Mouse (Mus musculus) kidney, postnatal 10 days (tissue): Measurements from ENCODE around the gene Gpc3.

Experiments
- DNase-seq: peaks from one replicate; pipeline ENCODE4 v3.0.0; 2021; ENCODE audit warnings: mixed read lengths

Gene Gpc3

DNA sequence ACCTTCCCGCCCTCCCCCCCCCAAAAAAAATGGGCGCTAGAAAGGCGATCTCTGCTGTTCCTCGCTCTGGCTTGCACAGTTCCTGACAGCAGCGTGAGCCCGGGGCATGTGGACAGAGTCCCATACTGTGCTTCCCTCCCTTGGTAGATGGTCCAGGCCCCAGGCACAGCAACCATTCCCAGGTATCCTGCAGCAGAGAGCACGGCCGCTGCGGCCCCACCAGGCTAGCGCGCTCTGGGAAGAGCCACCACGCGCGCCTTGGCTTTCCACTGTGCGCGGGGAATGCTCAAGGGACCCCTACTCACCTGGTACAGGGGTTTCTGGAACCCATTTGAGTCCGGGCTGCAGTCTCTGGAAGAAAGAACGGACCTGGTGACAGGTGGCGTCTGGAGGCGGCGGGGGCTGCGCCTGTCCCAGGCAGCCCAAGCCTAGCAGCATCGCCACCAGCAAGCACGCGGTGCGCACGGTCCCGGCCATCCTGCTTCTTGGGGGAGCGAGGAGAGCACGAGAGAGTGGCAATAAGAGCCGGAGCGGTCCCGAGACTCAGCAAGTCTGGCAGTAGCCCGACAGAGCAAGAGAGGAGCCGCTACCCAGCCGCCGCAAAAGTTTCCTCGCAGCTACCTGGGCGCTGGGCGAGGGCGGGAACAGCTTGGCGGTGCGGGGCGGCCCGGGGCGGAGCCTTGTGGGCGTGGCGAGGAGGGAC lies at the start of gene Gpc3:
Gene Gpc3, minus strand, starts transcription at position 623 of the 703 bp plus-strand sequence.
- DNase-seq = peak; percentile 89

DNA sequence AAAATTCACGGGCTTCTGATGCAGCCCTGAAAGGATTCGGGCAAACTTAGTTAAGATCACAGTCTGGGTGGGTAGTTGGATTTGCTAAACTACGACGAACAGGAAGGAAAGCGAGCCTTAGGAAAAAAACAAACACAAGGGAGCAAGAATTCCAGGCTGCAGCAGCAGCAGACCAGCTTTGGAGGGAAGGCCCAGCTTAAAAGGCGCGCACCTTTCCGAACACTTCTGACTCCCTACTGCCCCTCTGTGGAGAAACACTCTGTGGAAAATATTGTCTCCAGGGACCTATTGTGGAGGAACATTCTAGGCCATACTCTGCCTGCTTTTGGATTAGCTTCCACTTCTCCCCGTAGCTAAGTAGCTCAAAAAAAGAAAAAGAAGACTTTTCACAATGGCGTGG lies 38.2 kb upstream of the Gpc3 start:
- peak; percentile 66 for DNase-seq

DNA sequence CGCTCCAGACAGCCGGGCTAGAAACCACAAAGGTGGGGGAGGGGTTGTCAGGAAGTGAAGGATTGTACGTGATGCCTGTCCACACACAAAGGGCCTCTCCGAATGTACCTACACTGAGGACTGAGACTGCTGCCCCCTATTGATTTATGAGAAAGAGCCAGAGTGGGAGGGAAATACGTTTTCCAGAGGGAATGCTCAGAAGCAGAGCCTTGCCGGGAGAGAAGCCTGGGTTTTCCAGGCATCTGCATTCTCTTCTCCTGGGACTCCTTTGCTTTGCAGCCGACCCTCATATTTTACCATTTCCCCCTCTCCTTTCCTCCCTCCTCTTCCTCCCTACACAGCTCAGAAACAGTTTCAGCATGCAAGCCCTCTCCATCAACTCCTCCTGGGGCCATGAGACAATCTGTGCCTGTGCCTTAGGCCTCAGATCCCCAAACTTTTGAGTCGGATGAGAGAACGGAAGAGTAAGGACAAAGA lies 37.8 kb upstream of the Gpc3 start:
- DNase-seq = peak; percentile 26

DNA sequence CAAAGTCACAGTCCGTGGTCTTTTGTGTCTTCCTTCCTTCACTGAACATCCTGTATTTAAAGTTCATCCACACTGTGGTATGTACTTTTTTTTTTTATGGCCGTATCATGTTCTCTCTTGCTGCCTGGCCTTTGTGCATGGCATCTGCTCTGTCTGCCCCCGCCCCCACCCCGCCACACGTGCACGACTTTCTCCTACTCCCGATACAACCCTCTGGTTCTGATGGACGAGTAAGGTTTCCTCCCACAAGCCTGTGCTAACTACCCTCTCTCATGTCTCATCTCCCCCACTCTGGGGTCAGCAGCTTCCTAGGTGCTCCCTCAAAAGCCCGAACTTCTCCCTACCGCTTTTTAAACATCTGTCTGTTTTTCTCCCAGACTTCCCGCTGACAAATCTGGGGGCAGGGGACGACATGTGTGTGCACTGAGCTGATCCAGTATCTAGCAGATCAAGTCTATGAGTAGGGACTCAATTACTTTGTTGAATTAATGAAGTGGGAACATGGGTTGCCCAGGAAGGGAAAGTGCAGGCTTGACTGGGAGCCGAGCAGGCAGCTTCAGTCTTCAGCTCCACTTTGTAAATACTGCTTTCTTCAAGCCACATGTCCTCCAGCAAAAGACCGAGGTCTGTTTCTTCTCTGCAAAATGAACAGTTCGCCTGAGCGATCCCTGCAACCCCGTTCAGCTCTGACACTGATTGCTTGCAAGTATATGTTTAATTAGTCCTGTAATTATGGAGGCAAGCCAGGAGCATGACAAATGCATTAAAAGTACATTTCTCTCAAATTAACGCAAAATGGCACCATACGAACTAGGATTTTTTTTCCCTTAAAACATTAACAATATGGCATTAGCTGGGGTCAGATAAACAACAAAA lies 35.4 kb upstream of the Gpc3 start:
- no peak for DNase-seq

DNA sequence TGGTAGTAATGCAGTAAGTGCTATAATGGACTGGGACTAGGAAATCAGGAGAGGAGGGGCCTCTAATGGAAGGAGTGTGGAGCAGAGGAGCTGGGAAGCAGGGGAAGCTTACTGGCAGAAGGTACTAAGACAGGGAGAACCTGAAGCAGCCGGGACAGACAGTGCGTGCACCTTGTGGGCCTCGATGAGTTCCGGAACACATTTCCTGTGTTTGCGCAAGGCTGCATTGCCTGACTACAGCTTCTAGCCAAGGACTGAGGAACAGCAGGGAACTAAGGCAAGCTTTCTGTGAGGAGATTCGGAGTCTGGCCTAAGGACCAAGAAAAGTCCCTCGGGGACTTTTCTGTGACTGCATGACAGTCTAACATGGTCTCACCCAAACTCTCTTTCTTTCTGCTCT lies 30.6 kb upstream of the Gpc3 start:
- no peak for DNase-seq

DNA sequence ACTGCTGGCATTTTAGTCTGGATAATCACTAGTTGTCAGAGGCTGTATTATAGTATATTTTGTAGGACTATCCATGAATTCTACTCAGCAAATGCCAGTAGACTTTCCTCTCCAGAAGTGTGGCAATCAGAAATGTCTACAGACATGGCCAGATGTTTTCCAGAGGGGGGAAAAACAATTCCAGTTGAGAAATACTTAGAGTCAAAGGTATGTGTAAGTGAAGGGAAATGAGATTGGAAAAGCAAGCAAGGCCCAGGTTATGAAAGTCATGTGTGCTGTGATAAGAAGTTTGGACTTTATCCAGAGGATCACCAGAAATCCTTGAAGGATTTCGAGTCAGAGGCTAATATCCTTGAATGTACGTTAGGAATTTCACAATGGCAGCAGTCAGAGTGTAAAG lies 29.6 kb upstream of the Gpc3 start:
- no peak for DNase-seq

DNA sequence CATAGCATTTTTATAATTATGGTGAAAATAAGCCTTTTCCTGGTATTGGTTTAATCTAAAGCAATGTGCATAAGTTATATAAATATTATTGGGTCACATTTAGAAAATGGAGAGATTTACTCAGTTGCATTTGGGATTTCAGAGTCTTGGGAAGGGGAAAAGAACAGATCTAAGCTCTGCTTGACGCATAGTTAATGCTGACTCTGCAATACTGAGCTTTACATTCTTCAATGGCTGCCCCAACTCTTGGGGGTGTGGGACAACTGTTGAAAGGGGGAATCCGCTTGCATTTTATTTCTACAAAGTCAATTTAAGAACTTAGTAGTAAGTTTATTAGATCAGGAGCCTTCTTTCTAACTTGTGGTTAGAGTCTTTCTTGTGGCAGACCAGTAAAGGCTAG lies 28.4 kb upstream of the Gpc3 start:
- no peak for DNase-seq

DNA sequence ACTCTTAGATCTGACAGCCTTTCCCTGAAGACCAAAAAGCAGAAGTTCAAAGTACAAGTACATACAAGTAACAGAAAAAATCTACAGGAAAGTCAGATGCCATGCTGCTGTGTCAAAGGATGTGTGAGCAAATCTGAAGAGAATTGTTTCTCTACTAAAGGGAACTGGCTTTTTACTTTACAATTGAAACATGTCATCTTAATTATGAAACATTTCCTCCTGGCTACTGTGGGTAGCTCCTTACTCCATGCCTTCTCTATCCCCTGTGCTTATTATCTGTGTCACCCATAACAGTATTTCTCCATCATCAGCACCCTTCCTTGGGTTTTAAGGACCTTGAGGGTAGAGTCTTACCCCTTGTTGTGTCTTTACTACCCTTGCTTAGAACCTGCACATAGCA lies 23.7 kb upstream of the Gpc3 start:
- no peak for DNase-seq

DNA sequence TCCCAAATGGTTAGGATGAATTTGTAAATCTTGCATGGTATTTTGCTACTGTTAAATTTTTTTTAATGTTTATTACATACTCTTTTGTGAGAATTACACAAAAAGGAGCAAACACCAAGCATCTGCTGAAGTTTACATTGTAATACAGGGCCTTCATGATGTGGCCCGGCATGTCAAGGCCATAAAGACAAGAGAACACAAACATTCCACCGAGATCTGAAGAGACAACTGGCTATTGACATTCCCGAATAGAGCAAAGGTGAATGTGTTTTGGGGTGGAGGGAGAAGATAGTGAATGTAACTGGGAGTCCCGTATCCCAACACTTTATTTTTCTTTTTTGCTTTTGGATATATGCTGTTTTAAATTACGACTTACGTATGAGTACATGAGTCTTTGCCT lies 20.2 kb upstream of the Gpc3 start:
- no peak for DNase-seq

DNA sequence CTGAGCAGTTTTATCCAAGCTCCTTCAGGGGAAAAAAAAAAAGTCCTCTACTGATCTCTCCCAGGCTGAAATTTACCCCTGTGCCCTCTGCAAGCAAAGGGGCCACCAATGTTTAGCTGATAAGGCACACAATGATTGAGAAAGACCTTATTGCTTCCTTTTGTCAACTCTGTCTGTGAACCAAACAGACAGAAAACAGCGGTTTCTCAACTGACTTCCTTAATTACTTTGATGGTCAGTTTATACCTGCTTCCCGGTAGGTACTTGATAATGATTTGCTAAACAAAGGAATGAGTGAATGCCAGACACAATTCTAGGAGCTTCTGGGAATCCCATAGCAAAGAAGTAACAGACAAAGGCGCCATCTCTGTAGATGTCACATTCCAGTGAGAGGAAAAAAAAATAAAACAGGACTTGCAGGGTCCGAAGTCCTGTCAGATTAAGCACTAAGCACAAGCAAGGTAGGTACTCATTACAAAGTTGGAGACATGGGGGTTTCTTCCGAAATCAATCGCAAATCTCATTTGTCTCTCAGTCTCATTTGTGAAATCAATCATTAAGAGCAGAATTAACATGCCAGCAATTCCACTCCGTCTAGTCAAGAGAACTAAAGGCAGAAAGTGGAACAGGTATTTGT lies 19.1 kb upstream of the Gpc3 start:
- DNase-seq = no peak

DNA sequence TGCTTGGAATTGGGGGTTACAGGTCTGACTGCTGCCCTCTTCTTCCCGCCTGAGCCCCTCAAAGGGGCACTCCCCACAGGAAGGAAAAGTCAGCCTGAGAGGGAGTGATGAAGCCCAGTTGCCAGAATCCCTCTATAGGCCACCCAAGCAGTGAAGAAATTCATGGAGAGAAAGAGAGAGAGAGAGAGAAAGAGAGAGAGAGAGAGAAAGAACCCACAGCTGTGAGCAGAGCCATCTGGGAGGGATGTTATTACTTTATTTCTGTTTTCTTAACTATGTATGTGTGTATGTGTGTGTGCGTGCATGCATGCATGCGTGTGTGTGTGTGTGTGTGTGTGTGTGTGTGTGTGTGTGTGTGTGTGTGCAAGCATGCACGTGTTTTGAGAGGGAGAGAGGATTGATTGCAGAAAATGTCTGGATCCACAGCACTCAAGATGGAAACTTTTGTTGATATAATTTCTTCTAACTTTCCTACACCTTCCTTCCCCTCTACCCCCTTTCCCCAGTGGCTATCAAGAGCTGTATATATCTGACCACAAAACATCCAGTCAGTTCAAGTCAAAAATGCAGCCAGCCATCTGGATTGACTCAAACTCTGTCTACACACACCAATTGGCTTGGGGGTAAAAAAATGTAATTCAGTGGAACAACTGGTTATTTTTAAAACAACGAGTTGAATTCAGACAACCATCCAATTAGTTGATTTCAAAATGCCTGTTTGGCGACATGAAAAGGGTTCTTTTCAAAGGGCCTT lies 13.4 kb upstream of the Gpc3 start:
- DNase-seq = no peak

DNA sequence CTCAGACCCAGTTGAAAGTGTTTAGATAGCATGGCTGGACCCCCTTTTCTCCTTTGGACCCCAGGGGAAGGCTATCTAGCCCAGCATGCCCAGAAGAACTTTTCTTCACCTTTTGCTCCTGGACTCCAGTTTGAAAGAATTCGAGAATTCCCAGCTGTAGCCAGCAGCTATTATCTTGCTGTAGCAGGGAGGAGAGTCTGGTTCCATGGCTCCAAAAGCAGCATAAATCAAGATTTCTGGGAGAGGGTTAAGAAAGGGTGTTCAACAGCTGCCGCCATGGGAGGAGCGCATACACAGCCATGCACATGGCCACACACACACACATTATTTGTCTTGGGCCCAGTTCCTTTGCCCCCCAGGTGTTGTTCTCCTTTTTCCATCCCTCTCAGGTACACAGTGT lies 4.1 kb upstream of the Gpc3 start:
- no peak for DNase-seq

DNA sequence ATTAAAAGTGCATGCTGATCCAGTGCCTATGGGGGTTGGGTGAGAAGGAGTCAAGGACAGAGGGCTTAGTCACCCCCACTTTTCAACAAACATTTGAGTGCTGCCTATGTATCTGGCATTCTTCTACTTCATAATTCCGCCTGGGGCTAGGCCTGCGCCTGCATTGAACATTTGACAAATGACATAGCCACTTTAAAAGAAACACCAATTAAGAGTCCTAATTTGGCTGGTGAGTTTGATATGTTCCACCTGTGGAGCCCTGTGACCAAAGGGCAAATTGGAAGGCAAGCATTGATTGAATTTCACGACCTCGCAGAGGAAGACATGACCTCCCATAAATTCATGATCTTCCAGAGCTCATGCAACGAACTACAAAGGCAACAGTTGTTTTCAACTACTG lies 2.4 kb upstream of the Gpc3 start:
- DNase-seq = no peak

DNA sequence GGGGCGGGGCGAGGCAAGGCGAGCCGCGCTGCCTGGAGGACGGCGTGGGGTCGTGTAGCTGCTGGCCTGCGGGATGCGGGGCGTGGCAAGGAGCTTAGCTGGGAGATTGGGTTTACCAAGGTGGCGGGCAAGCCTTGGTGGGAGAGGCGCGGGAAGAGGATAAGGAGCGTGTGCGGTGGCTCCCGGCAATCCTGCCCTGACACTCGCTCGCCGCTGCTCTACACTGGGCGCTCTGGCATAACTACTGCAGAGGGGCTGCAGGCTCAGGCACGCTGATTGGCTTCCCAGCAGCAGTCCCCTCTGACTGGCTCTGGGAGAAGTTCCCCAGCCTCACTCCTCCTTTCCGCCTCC lies 256 bp upstream of the Gpc3 start:
- no peak for DNase-seq

DNA sequence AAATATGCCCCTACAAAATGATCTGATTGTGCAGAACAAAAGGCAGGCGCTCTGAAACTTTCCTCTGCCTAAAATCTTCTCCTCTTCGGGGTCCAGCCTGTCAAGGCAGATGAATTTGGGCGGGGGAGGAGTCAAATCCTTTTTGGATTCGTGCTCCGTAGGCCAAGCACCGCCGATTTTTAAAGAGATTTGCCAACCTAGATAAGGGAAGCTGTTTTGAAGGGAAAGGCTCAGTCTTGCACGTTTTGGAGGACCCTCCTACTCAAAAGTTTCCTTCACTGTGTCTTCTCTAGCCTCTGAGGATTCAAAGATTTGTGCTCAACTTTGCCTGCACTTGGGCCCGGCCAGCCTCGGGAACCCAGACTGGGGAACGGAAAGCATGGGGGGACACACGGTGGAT lies 944 bp downstream of the Gpc3 start:
- DNase-seq = peak; percentile 18

DNA sequence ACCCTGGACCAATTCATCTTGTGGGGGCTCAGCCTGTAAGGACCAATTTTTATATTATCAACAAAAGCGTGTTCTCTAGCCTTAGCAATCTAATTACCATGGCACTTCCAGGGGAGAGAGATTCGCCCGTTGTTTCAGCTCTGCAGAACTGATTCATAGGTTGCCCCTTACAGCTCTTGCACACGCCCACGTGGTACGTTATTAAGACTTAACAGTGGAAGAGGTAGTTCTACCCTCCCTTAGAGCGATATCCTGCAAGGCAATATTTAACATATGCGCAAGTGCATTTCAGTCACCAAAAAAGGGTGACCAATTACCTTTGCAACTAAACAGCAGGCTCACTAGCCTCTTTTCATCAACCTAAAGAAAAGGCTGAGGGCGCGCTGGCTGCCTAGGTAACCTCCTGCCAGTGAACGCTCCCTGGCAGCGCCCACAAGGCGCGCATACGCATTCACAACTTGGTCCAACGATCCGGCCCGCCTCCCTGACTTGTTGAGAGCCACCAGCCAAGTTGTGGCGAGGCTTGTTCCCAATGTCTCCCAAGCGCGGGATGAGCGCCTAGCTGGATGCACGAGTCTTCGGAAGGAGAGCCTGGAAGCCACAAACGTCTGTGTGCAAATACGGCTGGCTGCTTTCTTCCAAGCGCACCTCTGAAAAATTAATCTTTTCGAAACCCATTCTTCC lies 1.6 kb downstream of the Gpc3 start:
- DNase-seq = peak; percentile 37

DNA sequence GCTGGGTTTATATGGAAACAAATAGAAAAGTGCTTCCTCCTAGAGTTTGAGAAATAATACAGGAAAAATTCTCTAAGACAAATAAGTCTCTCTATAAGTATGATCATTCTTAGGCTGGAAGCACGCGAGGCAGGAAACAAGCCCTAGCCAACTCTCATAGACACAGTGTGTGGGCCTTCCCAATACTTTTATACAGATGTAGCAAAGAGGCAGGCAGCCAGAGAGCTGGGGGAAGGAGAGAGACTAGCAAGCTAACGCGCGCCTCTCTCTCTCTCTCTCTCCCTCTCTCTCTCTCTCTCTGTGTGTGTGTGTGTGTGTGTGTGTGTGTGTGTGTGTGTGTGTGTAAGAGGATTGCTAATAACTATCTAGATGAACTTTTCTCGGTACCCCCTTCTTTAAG lies 2.2 kb downstream of the Gpc3 start:
- peak; percentile 30 for DNase-seq

DNA sequence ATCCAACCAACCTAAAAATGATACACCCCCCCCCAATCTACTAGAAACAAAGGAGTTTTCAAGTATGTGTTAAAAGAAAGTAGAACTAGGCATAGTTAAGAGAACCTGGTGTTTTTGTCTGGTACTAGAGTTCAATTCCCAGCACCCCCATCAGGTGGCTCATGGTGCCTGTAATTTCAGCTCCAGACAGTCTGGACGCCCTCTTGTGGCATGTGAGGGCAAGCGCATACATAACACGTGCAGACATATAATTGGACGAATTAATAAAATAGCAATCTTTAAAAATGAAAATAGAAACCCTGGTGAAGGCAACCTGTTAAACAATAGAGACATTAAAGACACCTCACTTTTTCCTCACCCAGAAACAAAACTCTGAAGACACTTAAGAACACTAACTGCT lies 10.6 kb downstream of the Gpc3 start:
- no peak for DNase-seq

DNA sequence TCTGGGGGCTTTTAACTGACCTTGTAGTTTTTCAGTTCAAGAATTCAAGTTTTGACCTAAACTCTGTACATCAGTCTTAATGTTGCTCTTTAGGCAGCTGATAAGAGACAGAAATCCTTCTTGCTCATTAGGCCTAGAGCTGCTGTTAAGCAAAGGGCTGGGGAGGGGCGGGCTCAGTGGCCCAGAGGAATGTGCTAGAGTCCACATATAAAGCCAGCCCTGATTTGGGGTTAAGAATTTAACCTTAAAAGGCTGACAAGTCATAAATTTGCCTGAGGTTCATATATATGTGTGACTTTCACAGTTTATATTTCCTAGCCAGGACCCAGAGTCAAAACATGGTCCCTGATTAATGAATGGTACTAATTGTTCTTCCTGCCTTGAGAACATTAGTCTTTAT lies 14.5 kb downstream of the Gpc3 start:
- DNase-seq = peak; percentile 46

DNA sequence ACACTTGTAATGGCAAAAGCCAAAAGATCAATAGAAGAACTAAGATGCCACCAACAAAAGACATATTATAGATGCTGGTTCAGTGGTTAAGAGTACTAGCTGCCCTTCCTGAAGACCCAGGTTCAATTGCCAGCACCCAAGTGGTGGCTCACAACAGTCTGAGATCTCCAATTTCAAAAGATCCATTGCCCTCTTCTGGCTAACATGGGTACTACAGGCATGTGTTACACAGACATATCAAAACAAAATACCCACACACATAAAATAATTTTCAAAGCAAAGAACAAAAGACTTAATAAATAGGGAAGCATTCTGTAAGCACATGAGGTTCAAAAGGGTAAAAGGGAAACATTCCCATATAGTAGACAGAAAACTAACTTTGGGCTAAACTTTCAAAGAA lies 26.1 kb downstream of the Gpc3 start:
- DNase-seq = no peak

DNA sequence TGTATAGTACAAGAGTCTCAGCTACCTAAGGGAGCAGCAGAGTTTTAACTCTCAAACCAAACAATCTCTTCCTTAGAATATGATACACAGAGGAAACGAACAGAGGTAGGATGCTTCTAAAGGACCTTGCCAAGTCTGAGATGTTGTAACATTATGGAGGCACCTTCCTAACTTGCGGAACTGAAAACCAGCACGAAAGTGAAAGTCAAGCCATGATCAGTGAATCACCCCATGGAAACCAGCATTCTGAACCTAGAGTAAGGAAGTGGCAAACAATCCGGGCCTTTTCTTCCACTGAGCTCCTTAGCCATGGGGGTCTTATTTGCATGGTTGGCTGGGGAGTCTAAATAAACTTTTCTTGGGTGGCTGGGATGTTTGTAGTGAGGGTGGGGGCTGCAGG lies 53.8 kb downstream of the Gpc3 start:
- DNase-seq = no peak

DNA sequence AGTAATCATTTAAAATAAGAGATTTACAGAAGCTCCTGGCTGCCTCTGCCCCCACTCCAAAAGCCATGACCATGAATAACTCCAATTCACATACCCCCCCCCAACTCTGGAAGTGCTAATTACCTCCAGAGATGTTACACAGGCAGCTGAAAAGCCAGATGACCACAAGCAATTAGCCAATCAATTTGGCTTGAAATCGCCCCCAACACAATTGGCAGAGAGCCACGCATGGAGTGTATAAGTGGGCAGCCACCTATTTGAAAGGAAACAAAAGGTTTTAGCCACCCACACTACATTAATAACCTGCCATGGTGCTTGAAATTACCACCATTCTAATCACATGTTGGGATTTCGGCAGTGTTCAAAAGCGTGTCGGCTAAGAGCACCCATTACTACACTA lies 55.2 kb downstream of the Gpc3 start:
- peak; percentile 4 for DNase-seq

DNA sequence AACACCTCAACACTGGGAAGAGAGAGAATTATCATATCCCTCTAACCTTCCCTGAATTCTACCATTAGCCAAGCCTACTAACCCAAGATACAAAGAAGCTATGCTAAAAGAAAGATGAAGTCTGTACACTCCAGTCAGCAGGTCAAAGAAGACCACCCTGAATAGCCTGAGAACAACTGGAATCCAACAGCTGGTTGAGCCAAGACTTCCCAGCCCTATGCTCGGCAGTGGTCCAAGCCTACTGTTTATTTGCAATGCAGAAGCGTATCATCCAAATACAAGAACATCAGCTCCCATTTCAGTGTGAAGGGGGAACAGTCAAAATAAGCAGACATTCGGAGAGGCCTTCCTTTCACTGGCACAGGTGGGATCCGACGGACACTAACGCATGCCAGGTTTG lies 56.3 kb downstream of the Gpc3 start:
- DNase-seq = peak; percentile 70
